Mouse (Mus musculus) left cerebral cortex, postnatal 14 days (tissue): ENCODE data around the gene Dzip3. TPM values are rescaled to one million over a fixed set of nuclear protein-coding genes. Genes with fewer than 3 reads are reported as not detected.

Experiments used
- DNase-seq, 2 experiments: peaks; one replicate each; pipeline ENCODE4 v3.0.0; 2021 to 2022; ENCODE audit warnings: low spot score in 2 of 2, mixed read lengths in 1 of 2
- intact Hi-C: fragments of 180-260 bp; cut with DNase I; formaldehyde crosslinking; loops from one replicate; pipeline ENCODE4 v1.15.1; 2025
- long read RNA-seq, 2 experiments: library from polyadenylated mRNA; stranded (forward); transcript quantifications; one replicate each; pipeline ENCODE4 v2.0.0; 2021
- total RNA-seq, 2 experiments: library from RNA; stranded (reverse); gene quantifications; 2 replicates each; pipeline ENCODE4 v1.2.3; 2021

Gene Dzip3
- 10 to 100 TPM; 75.4 to 79.7 TPM for total RNA-seq
- long read RNA-seq, experiment 1, full-length matches to known transcripts = 4 of 12 reads
- long read RNA-seq, experiment 1, partial matches to known transcripts = 2 of 12 reads
- long read RNA-seq, experiment 1, other reads (novel, unspliced or antisense) = 6 of 12 reads
- long read RNA-seq, experiment 2, full-length matches to known transcripts = 2 of 8 reads
- long read RNA-seq, experiment 2, partial matches to known transcripts = 2 of 8 reads
- long read RNA-seq, experiment 2, other reads (novel, unspliced or antisense) = 4 of 8 reads

DNA sequence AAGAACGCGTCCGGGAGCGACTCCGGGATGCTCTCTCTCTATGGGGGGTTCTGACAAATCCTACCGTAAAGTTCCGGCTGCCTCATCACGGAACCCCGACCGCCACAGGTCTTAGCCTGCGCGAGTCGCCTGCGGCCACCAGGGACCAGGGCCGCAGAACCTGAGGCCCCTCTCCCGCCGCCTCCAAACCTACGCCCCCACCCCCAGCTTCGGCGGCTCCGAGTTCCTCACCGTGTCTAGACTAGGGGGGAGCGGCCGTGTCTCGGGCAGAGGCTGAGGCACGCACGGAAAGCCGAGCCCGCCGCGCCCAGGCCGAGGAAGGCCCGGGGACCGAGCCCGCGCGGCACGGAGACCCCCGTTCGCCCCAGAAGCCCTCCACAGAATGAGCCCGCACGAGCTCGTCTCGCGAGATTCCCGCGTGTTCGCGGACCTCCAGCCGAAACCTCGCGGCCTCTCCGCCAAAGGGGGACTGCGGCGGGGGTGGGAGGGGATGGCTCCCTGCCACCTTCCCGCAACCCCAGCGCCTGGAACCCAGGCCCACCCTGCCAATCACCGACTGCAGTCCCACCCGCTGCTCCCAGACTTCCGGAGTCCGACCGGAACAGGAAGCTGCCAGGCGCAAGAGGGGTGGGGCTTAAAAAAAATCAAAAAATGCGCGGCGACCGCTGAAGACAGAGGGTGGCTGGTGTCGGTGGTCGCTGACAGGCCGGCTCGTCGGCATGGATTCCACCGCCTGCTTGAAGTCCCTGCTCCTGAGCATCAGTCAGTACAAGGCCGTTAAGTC lies at the start of gene Dzip3, which contains the start of gene Cip2a:
Gene Dzip3, minus strand, starts transcription at position 607 of the 784 bp plus-strand sequence.
Gene Cip2a, plus strand, starts transcription at position 627 of the 784 bp plus-strand sequence.
- intact Hi-C loops = no loop called here

DNA sequence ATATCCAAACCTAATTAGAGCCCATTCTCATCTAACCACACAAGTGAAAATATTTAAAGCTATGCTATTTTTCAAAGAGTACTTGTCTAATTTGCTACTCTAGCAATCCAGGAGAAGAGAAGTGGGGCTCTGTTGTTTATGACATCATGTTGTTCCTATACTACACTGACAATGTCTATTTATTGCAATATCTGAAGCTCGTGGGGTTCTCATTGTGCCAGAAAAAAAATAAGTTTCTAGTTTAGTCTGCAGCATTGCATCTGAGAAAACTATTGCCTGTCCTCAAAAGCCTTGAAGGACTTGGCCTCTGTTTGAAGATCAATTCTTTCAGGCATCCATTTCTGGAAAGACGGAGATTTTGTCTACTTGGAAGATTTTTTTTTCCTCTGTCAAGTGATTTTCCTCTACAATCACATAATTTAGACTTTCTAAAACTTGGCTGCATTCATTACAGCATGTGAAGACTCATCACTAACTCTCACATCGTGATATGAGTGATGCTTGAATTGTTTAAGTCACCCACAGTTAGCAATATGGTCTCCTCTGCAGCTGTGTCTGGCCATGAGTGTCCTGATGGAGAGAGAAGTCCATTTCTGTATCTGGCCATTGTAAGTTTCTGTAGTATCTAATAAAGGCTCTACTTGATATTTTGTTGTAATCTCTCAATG lies 46.7 kb upstream of the Dzip3 start:
- intact Hi-C loops = no loop called here
- DNase-seq = no peak

More for the DNA sequence above, at the start of gene Dzip3, which contains the start of gene Cip2a:
- peak; percentile 90 to 95 for DNase-seq

DNA sequence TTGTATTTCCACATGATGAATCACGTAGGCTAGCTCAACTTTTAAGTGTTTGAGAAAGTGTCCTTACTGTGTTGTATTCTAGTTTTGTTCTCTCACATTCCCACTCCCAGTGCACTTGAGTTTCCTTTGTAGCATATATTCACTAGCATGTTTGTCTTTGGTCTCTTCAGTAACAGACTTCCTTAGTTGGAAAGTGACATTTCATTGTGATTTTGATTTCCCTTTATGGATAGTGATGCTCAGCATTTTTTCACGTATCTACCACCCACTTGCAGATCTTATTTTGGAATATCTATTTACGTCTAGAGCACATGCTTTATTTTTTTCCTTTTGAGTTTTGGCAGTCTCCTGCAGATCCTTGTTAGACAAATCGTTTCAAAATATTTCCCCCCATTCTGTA lies 43.8 kb upstream of the Dzip3 start:
- intact Hi-C loops = no loop called here
- DNase-seq = peak in 1 of 2 experiments; percentile 54

DNA sequence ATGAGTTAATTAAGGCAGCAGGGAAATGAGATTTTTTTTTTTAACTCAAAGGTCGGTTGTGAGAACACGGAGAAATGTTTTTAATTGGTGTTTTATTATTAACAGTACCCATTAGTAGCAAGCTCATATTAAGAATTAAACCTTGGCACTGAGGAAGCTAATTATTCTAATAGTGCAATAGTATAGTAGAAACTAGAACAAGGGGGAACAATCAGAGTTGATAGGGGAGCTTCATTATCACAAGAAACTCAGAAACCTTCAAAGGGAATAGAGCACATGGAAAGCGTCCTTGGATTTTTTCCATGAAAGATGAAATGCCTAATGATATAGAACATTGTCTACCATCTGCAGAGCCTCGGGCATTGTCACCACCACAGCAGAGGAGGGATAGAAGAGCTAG lies 41.9 kb upstream of the Dzip3 start:
- intact Hi-C loops = no loop called here
- no peak for DNase-seq

GRCm38 (mm10) chr16:49016620-49017332 lies 22.8 kb upstream of the Dzip3 start:
- intact Hi-C loops = loop anchor here (2.0 to 5.0 kb wide), 2 partner anchors 146 to 304 kb away; no protein-coding TSS in a partner anchor
- DNase-seq = peak; percentile 24 to 70

DNA sequence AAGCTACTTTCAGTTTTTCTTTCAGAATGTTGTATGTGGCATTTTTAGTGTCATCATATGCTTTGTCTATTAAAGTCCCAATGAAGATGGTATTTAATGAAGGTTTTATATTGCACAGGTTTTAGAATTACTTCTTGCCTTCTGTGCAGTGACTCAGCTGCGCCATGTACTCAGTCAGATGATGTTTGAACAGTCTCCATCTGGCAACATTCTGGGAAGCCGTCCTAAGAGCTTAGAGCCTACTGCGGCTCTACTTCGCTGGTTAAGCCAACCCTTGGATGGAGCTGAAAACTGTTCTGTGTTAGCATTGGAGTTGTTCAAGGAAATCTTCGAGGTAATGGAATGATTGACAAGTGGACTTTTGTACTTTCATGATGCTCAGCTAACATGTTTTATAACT lies 10.2 kb upstream of the Dzip3 start:
- intact Hi-C loops = no loop called here
- DNase-seq = peak in 1 of 2 experiments; percentile 21

DNA sequence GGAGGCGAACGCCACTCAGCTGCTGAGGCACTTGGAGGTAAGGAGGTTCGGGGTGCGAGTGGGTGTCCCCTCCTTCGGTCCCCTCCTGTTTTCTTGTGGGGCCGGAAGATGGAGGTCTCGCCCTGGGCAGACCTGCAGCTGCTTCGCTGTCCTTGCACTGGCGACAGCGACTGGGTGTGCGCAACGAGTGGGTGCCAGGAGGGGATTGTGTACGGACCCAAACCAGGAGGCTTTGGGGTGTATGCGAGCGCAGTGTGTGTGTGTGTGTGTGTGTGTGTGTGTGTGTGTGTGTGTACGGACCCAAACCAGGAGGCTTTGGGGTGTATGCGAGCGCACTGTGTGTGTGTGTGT lies 353 bp upstream of the Dzip3 start:
- intact Hi-C loops = no loop called here
- no peak for DNase-seq

DNA sequence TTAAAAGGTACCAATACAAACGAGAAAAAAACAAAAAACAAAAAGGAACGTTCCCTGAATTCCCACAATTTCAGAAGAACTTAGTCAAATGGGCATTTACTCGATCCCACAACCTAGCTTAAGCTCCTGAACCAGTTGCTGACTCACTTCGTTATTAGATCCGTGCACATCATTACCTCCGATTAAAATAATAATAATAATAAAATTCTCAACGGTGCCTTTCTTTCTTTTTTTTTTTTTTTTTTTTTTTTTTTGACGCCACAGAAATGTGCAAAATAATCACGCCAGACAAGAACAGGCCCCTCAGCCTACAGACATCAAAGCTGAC lies 770 bp downstream of the Dzip3 start:
- no peak for DNase-seq
- intact Hi-C loops = no loop called here

GRCm38 (mm10) chr16:48992437-48993230 lies 1.3 kb downstream of the Dzip3 start:
- intact Hi-C loops = no loop called here
- peak in 1 of 2 experiments; percentile 37 for DNase-seq

DNA sequence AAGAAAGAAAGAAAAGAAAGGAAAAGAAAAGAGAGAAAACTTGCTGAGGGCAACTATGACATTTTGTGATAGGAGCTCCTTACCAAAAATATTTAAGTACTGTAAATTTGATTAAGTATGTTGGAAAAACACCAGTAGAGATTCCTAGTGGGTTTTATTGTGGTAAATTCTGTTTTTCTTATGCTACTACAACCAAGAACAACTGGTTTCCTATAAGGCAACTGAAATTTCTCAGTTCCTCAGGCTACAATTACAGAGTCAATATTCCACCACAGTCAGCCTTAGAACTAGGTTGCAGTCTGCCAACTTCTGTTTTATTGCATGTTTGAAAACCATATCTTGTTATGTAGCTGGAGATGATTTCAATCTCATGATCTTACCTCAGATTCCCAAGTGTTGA lies 4.3 kb downstream of the Dzip3 start:
- no peak for DNase-seq

GRCm38 (mm10) chr16:48985034-48985627 lies 8.8 kb downstream of the Dzip3 start:
- no peak for DNase-seq
- intact Hi-C loops = no loop called here

More for the DNA sequence above, 4.3 kb downstream of the Dzip3 start:
- intact Hi-C loops = no loop called here

GRCm38 (mm10) chr16:48979965-48980364 lies 14.0 kb downstream of the Dzip3 start:
- no peak for DNase-seq
- intact Hi-C loops = loop anchor here (2.0 kb wide), 1 partner anchor 49 kb away; no protein-coding TSS in a partner anchor

- intact Hi-C loops = no loop called here
- peak in 1 of 2 experiments; percentile 22 for DNase-seq
Observed at GRCm38 (mm10) chr16:48973548-48973947, 20.4 kb downstream of the Dzip3 start.

- intact Hi-C loops = no loop called here
Observed at GRCm38 (mm10) chr16:48972996-48973395, 21.0 kb downstream of the Dzip3 start.

GRCm38 (mm10) chr16:48941805-48942204 lies 52.2 kb downstream of the Dzip3 start:
- peak in 1 of 2 experiments; percentile 41 for DNase-seq
- intact Hi-C loops = no loop called here

More at GRCm38 (mm10) chr16:48972996-48973395, 21.0 kb downstream of the Dzip3 start:
- DNase-seq = no peak

- no peak for DNase-seq
- intact Hi-C loops = no loop called here
Observed at GRCm38 (mm10) chr16:48923724-48924123, 70.2 kb downstream of the Dzip3 start.

- intact Hi-C loops = no loop called here
- no peak for DNase-seq
Observed at GRCm38 (mm10) chr16:48913206-48913605, 80.8 kb downstream of the Dzip3 start.

- DNase-seq = no peak
- intact Hi-C loops = no loop called here
Observed at GRCm38 (mm10) chr16:48911184-48911583, 82.8 kb downstream of the Dzip3 start.
